Mouse (Mus musculus) hindbrain, embryonic 15.5 days (tissue): ENCODE measurements at regions not wholly inside any gene's neighbourhood (a gene's known extent, or its start where the extent isn't known, plus 50 kb on each side); places are given as distances from the start of the nearest gene placed in this dataset. TPM values are rescaled to one million over a fixed set of nuclear protein-coding genes. Genes with fewer than 3 reads are reported as not detected.
A peak's percentile ranks its signal among the peaks of the same experiment; 100 is the strongest.

Experiments used
- ATAC-seq: fragments of 200-750 bp; cut with Nextera tagmentation; 2 replicates; pipeline ENCODE4 v1.8.0; 2017; ENCODE audit warnings: low read depth, moderate number of reproducible peaks, moderate TSS enrichment; ENCODE audit not compliant: low FRiP score
- H3K27ac ChIP-seq: fragments of 300-500 bp; sonication (generic); replicated peaks from 2 replicates; pipeline ENCODE4 v1.5.1; 2015; ENCODE audit warnings: mild to moderate bottlenecking, inconsistent platforms
- H3K27me3 ChIP-seq: fragments of 300-500 bp; sonication (generic); 2 replicates; pipeline ENCODE4 v1.6.1; 2015; ENCODE audit warnings: control low read depth, inconsistent platforms
- H3K36me3 ChIP-seq: fragments of 300-500 bp; sonication (generic); 2 replicates; pipeline ENCODE4 v1.6.1; 2015; ENCODE audit warnings: control low read depth, inconsistent platforms
- H3K4me1 ChIP-seq: fragments of 300-500 bp; sonication (generic); replicated peaks from 2 replicates; pipeline ENCODE4 v1.6.1; 2015; ENCODE audit warnings: control low read depth, inconsistent platforms
- H3K4me2 ChIP-seq: fragments of 300-500 bp; sonication (generic); 2 replicates; pipeline ENCODE4 v1.6.1; 2015; ENCODE audit warnings: moderate library complexity, mild to moderate bottlenecking, inconsistent platforms
- H3K4me3 ChIP-seq: fragments of 300-500 bp; sonication (generic); 2 replicates; pipeline ENCODE4 v1.5.1; 2015; ENCODE audit warnings: mild to moderate bottlenecking, inconsistent platforms
- H3K9ac ChIP-seq: fragments of 300-500 bp; sonication (generic); 2 replicates; pipeline ENCODE4 v1.6.1; 2015; ENCODE audit warnings: inconsistent platforms
- H3K9me3 ChIP-seq: fragments of 300-500 bp; sonication (generic); 2 replicates; pipeline ENCODE4 v1.6.1; 2016; ENCODE audit warnings: control low read depth, inconsistent platforms
- WGBS: fragments of 180-500 bp; shearing (Covaris S2); methylation state at CpG from one replicate; pipeline ENCODE4 v1.1.7; 2015; 5-methylcytosine and 5-hydroxymethylcytosine counted together
- microRNA-seq: library from miRNA; unstranded; fragments of <30 nt; microRNA quantifications from one replicate; pipeline ENCODE4, GENCODE M21; 2016

DNA sequence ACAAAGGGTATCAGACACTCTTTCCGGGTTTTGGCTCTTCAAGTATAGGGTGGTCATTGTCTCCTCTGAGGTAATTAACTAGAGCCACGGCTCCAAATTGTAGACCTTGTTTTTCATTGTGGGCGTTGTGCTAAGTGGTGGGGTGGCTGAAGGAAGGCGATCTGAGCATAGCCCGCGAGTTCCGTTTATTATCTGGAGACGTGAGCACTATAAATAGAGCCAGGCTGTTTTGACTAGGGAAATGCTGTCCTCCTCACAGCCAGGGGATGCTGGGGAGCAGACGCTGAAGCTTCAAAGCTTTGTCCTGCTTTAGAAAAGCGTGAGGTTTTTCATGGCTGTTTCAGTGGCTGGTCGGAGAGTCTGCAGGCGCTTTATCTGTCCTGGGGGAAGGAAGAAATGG, 75.9 kb upstream of the Pmfbp1 start:
- H3K27ac ChIP-seq, result peak overlapping the region; percentile 82
- H3K27me3 ChIP-seq, result no peaks in the 10 kb centered on the region
- WGBS, result 17% methylated on average over 12 of the region's 12 CpGs
- no peak overlapping the region for H3K4me3 ChIP-seq
- no peaks in the 10 kb centered on the region for H3K9me3 ChIP-seq
- H3K36me3 ChIP-seq, result no peaks in the 10 kb centered on the region
- H3K4me2 ChIP-seq, result peak overlapping the region; percentile 44
- no peak overlapping the region; the same call in 1 of the 2 replicates for H3K9ac ChIP-seq
- no peak for ATAC-seq
- H3K4me1 ChIP-seq, result peaks cover 41% of the 10 kb centered on the region

- Histone ChIP-seq H3K4me2 (no peak overlapping the region), H3K27me3 (no peaks in the 10 kb centered on the region), H3K9me3 (no peaks in the 10 kb centered on the region), H3K36me3 (no peaks in the 10 kb centered on the region), H3K4me1 (peaks cover 41% of the 10 kb centered on the region), H3K9ac (no peak overlapping the region), H3K27ac (peak overlapping the region; percentile 82), H3K4me3 (no peak overlapping the region)
- 34% methylated on average over 4 of the region's 4 CpGs for WGBS
- ATAC-seq, result no peak
Measured at GRCm38 (mm10) chr8:109419029-109419596, 74.7 kb upstream of the Pmfbp1 start.

DNA sequence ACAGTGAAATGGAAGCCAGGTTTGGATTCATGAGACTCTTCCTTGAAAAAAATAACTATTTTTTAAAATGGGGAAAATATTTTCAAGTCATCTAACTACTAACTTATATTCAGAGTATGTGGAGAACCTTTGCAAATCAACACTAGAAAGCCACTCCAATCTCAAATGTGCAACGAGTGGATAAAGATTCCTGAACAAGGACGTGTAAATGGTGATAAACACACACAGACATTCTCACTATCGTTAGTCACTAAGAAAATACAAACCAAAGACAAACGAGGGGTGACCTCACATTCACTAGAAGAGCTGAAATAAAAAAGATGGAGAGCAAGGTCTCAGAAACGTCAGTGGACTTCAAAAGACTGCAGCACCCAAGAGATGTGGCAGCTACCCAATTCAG, 69.8 kb upstream of the Pmfbp1 start:
- no peaks in the 10 kb centered on the region for H3K27me3 ChIP-seq
- peaks cover 5% of the 10 kb centered on the region for H3K4me1 ChIP-seq
- no peak for ATAC-seq
- H3K4me2 ChIP-seq, result no peak overlapping the region
- no peak overlapping the region for H3K4me3 ChIP-seq
- H3K36me3 ChIP-seq, result no peaks in the 10 kb centered on the region
- H3K9me3 ChIP-seq, result no peaks in the 10 kb centered on the region
- no peak overlapping the region for H3K27ac ChIP-seq
- no peak overlapping the region for H3K9ac ChIP-seq
- WGBS, result 80% methylated on average over 5 of the region's 5 CpGs

DNA sequence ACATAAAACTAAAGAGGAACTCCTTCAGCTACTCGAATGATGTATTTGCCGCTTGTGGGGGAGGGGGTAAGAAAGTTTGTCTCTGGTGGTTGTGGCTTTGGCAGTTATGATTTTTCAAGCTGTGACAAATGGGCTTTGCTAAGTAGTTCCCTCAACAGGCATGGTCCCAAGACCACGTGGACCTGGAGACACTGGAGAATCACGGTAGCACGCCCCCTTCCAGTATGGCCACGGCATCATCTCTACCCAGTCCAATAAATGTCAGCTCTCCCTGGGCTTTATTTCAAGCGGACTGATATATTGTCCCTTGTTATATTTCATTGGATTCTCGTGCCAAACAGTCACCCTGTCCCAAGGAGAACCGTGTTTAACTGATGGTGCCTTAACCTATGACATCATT, 65.3 kb upstream of the Pmfbp1 start:
- H3K4me2 ChIP-seq, result no peak overlapping the region
- H3K4me1 ChIP-seq, result no peaks in the 10 kb centered on the region
- H3K36me3 ChIP-seq, result no peaks in the 10 kb centered on the region
- H3K4me3 ChIP-seq, result no peak overlapping the region
- no peaks in the 10 kb centered on the region for H3K9me3 ChIP-seq
- H3K27me3 ChIP-seq, result no peaks in the 10 kb centered on the region; the same call in 1 of the 2 replicates
- no peak for ATAC-seq
- H3K27ac ChIP-seq, result no peak overlapping the region
- H3K9ac ChIP-seq, result no peak overlapping the region
- 80% methylated on average over 9 of the region's 9 CpGs for WGBS

GRCm38 (mm10) chr8:109434538-109434937, 59.3 kb upstream of the Pmfbp1 start:
- ATAC-seq, result no peak
- Histone ChIP-seq H3K9ac (no peak overlapping the region), H3K27ac (no peak overlapping the region), H3K4me1 (peaks cover 14% of the 10 kb centered on the region), H3K27me3 (no peaks in the 10 kb centered on the region; the same call in 1 of the 2 replicates), H3K36me3 (no peaks in the 10 kb centered on the region), H3K4me3 (no peak overlapping the region), H3K4me2 (no peak overlapping the region), H3K9me3 (no peaks in the 10 kb centered on the region)
- whole genome bisulfite sequencing, result 94% methylated on average over 12 of the region's 12 CpGs

DNA sequence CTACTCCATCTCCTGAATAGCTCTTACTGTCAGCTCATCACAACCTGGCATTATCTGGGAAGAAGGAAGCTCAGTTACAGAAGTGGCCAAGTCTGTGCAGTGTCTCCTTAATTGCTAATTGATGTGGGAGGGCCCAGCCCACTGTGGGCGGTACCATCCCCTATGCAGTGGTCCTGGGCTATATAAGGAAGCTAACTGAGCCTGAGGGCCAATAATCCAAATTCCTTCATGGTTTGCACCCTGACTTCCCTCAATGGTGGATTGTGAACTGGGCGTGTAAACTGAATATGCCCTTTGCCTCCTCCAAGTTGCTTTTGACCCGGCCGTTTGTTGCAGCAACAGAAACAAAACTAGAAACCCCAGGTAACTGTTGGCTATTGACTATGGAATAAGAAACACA, 57.8 kb upstream of the Pmfbp1 start:
- no peaks in the 10 kb centered on the region for H3K36me3 ChIP-seq
- H3K4me3 ChIP-seq, result no peak overlapping the region
- H3K4me2 ChIP-seq, result peak overlapping the region; percentile 49; the same call in 1 of the 2 replicates
- H3K27me3 ChIP-seq, result no peaks in the 10 kb centered on the region; the same call in 1 of the 2 replicates
- peaks cover 14% of the 10 kb centered on the region for H3K4me1 ChIP-seq
- H3K27ac ChIP-seq, result peak overlapping the region; percentile 78
- WGBS, result 86% methylated on average over 4 of the region's 4 CpGs
- no peaks in the 10 kb centered on the region for H3K9me3 ChIP-seq
- no peak for ATAC-seq
- H3K9ac ChIP-seq, result no peak overlapping the region

DNA sequence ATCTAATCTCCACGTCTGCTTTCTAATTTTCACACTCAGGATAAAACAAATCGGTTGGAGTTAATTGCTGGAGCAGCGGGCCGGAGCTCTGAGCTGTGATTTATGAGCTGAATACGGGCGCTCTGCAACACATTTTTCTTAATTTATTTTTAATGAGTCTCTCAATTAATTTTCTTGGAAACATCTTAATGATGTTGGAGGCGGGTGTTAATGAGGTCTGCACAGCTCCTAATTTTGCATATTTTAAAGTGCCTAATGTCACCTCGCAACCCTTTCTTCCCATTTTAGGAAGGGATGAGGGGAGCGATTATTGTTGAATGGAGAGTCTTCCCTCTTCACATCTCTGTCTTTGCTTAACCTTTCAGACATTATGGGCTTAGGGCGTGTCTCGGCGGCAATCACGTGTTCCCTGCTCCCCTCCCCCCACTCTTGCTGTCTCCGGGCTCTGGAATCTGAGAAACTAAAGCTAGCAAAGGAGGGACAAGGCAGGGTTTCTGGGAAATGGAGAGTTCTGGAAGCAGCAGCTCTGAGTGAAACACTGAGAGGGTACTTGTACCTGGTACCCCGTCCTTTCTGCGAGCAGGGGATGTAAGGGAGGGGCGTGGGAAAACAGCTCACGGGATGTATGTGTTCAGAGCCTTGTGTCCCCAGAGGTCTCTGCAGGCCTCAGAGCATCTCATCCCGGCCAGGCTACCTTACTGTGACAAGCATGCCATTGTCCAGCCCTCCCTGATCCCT, 56.8 kb upstream of the Pmfbp1 start:
- peak overlapping the region; percentile 21 for H3K4me3 ChIP-seq
- peak overlapping the region; percentile 78 for H3K27ac ChIP-seq
- H3K9me3 ChIP-seq, result no peaks in the 10 kb centered on the region
- H3K4me1 ChIP-seq, result peaks cover 14% of the 10 kb centered on the region
- ATAC-seq, result peak; percentile 83
- no peaks in the 10 kb centered on the region; the same call in 1 of the 2 replicates for H3K27me3 ChIP-seq
- WGBS, result 12% methylated on average over 19 of the region's 19 CpGs
- peak overlapping the region; percentile 49 for H3K4me2 ChIP-seq
- peak overlapping the region; percentile 26; the same call in 1 of the 2 replicates for H3K9ac ChIP-seq
- H3K36me3 ChIP-seq, result no peaks in the 10 kb centered on the region

DNA sequence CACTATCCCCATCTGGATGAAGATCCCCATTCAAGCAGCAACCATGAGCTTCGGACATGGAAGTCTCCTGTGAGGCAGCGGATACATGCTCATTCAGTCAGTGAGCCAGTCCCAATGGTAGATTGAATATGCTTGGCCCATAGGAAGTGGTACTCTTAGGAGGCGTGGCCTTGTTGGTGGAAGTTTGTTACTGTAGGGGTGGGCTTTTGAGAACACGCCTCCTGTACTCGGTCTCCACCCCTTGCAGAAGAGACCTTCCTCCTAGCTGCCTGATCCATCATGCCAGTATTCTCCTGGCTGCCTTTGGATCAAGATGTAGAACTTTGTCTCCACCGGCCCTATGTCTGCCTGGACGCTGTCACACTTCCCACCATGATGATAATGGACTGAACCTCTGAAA, 55.3 kb upstream of the Pmfbp1 start:
- ATAC-seq, result no peak
- Histone ChIP-seq H3K27ac (no peak overlapping the region), H3K9ac (no peak overlapping the region), H3K4me3 (no peak overlapping the region), H3K9me3 (no peaks in the 10 kb centered on the region), H3K36me3 (no peaks in the 10 kb centered on the region), H3K27me3 (no peaks in the 10 kb centered on the region), H3K4me2 (no peak overlapping the region), H3K4me1 (peaks cover 14% of the 10 kb centered on the region)
- 95% methylated on average over 7 of the region's 7 CpGs for WGBS

Small RNA genes in the stretch of these regions (microRNA-seq; reads per million reads assigned to microRNA genes)
- not detected for gene Gm23163
